Mouse (Mus musculus): Measurements from ENCODE around the gene Tasp1.
"Not testable (repeated sequence)": the region's sequence is repeated elsewhere in the genome, so short reads cannot be mapped to it uniquely, and the experiment has no call there.

Tasp1 gene

GRCm38 (mm10) chr2:140066353-140067314 lies at the start of gene Tasp1:
Gene Tasp1 (minus strand): TSS chr2:140066805.
- DNase-seq (ENCODE audit: low spot score), result peak; percentile 96

GRCm38 (mm10) chr2:140113851-140114250 lies 47.2 kb upstream of the Tasp1 start:
- peak; percentile 58 for DNase-seq (ENCODE audit: low spot score)

- DNase-seq (ENCODE audit: low spot score), result no peak
These were observed 42.3 kb upstream of the Tasp1 start for GRCm38 (mm10) chr2:140108945-140109344.

GRCm38 (mm10) chr2:140107641-140108040 lies 41.0 kb upstream of the Tasp1 start:
- no peak for DNase-seq (ENCODE audit: low spot score)

GRCm38 (mm10) chr2:140104951-140105350 lies 38.3 kb upstream of the Tasp1 start:
- DNase-seq (ENCODE audit: low spot score), result no peak

- DNase-seq (ENCODE audit: low spot score), result no peak
These were observed 34.2 kb upstream of the Tasp1 start for GRCm38 (mm10) chr2:140100551-140101474.

- DNase-seq (ENCODE audit: low spot score), result no peak
These were observed 33.4 kb upstream of the Tasp1 start for GRCm38 (mm10) chr2:140099971-140100370.

GRCm38 (mm10) chr2:140097131-140097591 lies 30.6 kb upstream of the Tasp1 start:
- no peak for DNase-seq (ENCODE audit: low spot score)

GRCm38 (mm10) chr2:140096034-140096433 lies 29.4 kb upstream of the Tasp1 start:
- no peak for DNase-seq (ENCODE audit: low spot score)

GRCm38 (mm10) chr2:140093433-140093832 lies 26.8 kb upstream of the Tasp1 start:
- no peak for DNase-seq (ENCODE audit: low spot score)

- no peak for DNase-seq (ENCODE audit: low spot score)
These were observed 17.6 kb upstream of the Tasp1 start for GRCm38 (mm10) chr2:140084245-140084644.

- no peak for DNase-seq (ENCODE audit: low spot score)
These were observed 14.4 kb upstream of the Tasp1 start for GRCm38 (mm10) chr2:140080747-140081577.

- not testable (repeated sequence) for DNase-seq (ENCODE audit: low spot score)
These were observed 12.7 kb upstream of the Tasp1 start for GRCm38 (mm10) chr2:140079284-140079683.

- no peak for DNase-seq (ENCODE audit: low spot score)
These were observed 12.1 kb upstream of the Tasp1 start for GRCm38 (mm10) chr2:140078600-140079280.

GRCm38 (mm10) chr2:140077476-140077875 lies 10.9 kb upstream of the Tasp1 start:
- no peak for DNase-seq (ENCODE audit: low spot score)

GRCm38 (mm10) chr2:140075150-140075549 lies 8.5 kb upstream of the Tasp1 start:
- DNase-seq (ENCODE audit: low spot score), result no peak

- no peak for DNase-seq (ENCODE audit: low spot score)
These were observed 911 bp upstream of the Tasp1 start for GRCm38 (mm10) chr2:140067516-140067915.

- DNase-seq (ENCODE audit: low spot score), result no peak
These were observed 929 bp downstream of the Tasp1 start for GRCm38 (mm10) chr2:140065676-140066075.

GRCm38 (mm10) chr2:140061481-140061880 lies 5.1 kb downstream of the Tasp1 start:
- DNase-seq (ENCODE audit: low spot score), result no peak

GRCm38 (mm10) chr2:140060092-140060867 lies 6.3 kb downstream of the Tasp1 start:
- DNase-seq (ENCODE audit: low spot score), result no peak
